Mouse (Mus musculus): ENCODE data around the gene Atxn1.

The Atxn1 gene

GRCm38 (mm10) chr13:45690426-45690825, 274.4 kb downstream of the Atxn1 start:
- DNase-seq (ENCODE audit: inconsistent age in 2 of 2, low spot score in 1 of 2): no peak

- no peak for DNase-seq (ENCODE audit: inconsistent age in 2 of 2, low spot score in 1 of 2)
These were observed 275.9 kb downstream of the Atxn1 start for GRCm38 (mm10) chr13:45688864-45689263.

GRCm38 (mm10) chr13:45687581-45687980, 277.2 kb downstream of the Atxn1 start:
- no peak for DNase-seq (ENCODE audit: inconsistent age in 2 of 2, low spot score in 1 of 2)

GRCm38 (mm10) chr13:45686309-45686582, 278.6 kb downstream of the Atxn1 start:
- no peak for DNase-seq (ENCODE audit: inconsistent age in 2 of 2, low spot score in 1 of 2)

- DNase-seq (ENCODE audit: inconsistent age in 2 of 2, low spot score in 1 of 2): no peak
These were observed 279.1 kb downstream of the Atxn1 start for GRCm38 (mm10) chr13:45685575-45686308.

GRCm38 (mm10) chr13:45684891-45685311, 279.9 kb downstream of the Atxn1 start:
- DNase-seq (ENCODE audit: inconsistent age in 2 of 2, low spot score in 1 of 2): no peak

- DNase-seq (ENCODE audit: inconsistent age in 2 of 2, low spot score in 1 of 2): no peak
These were observed 280.8 kb downstream of the Atxn1 start for GRCm38 (mm10) chr13:45683991-45684390.

- no peak for DNase-seq (ENCODE audit: inconsistent age in 2 of 2, low spot score in 1 of 2)
These were observed 283.6 kb downstream of the Atxn1 start for GRCm38 (mm10) chr13:45681196-45681595.

- DNase-seq (ENCODE audit: inconsistent age in 2 of 2, low spot score in 1 of 2): no peak
These were observed 284.2 kb downstream of the Atxn1 start for GRCm38 (mm10) chr13:45680651-45681050.

GRCm38 (mm10) chr13:45679096-45679495, 285.7 kb downstream of the Atxn1 start:
- DNase-seq (ENCODE audit: inconsistent age in 2 of 2, low spot score in 1 of 2): no peak

GRCm38 (mm10) chr13:45672628-45673027, 292.2 kb downstream of the Atxn1 start:
- no peak for DNase-seq (ENCODE audit: inconsistent age in 2 of 2, low spot score in 1 of 2)

GRCm38 (mm10) chr13:45669969-45670368, 294.8 kb downstream of the Atxn1 start:
- DNase-seq (ENCODE audit: inconsistent age in 2 of 2, low spot score in 1 of 2): peak; percentile 48 to 76

GRCm38 (mm10) chr13:45662852-45663251, 302.0 kb downstream of the Atxn1 start:
- no peak for DNase-seq (ENCODE audit: inconsistent age in 2 of 2, low spot score in 1 of 2)

GRCm38 (mm10) chr13:45662216-45662615, 302.6 kb downstream of the Atxn1 start:
- DNase-seq (ENCODE audit: inconsistent age in 2 of 2, low spot score in 1 of 2): no peak

GRCm38 (mm10) chr13:45661283-45662185, 303.3 kb downstream of the Atxn1 start:
- DNase-seq (ENCODE audit: inconsistent age in 2 of 2, low spot score in 1 of 2): no peak

- DNase-seq (ENCODE audit: inconsistent age in 2 of 2, low spot score in 1 of 2): no peak
These were observed 305.0 kb downstream of the Atxn1 start for GRCm38 (mm10) chr13:45659813-45660212.

- no peak for DNase-seq (ENCODE audit: inconsistent age in 2 of 2, low spot score in 1 of 2)
These were observed 306.5 kb downstream of the Atxn1 start for GRCm38 (mm10) chr13:45658343-45658742.

GRCm38 (mm10) chr13:45657176-45657575, 307.6 kb downstream of the Atxn1 start:
- DNase-seq (ENCODE audit: inconsistent age in 2 of 2, low spot score in 1 of 2): peak in 1 of 2 experiments; percentile 39

GRCm38 (mm10) chr13:45651652-45652241, 313.1 kb downstream of the Atxn1 start:
- no peak for DNase-seq (ENCODE audit: inconsistent age in 2 of 2, low spot score in 1 of 2)

GRCm38 (mm10) chr13:45649197-45649812, 315.5 kb downstream of the Atxn1 start:
- DNase-seq (ENCODE audit: inconsistent age in 2 of 2, low spot score in 1 of 2): peak in 1 of 2 experiments; percentile 69

- DNase-seq (ENCODE audit: inconsistent age in 2 of 2, low spot score in 1 of 2): peak in 1 of 2 experiments; percentile 37
These were observed 320.9 kb downstream of the Atxn1 start for GRCm38 (mm10) chr13:45643780-45644395.

Data from adrenal gland, adult (tissue).